Mouse (Mus musculus): ENCODE results near the gene Nup188.
A peak's percentile ranks its signal among the peaks of the same experiment; 100 is the strongest.

Gene Nup188

GRCm38 (mm10) chr2:30351149-30351548, 65.0 kb downstream of the Nup188 start:
- DNase-seq (ENCODE audit: low spot score in 2 of 2) = no peak

GRCm38 (mm10) chr2:30355861-30356260, 69.7 kb downstream of the Nup188 start:
- no peak for DNase-seq (ENCODE audit: low spot score in 2 of 2)

- DNase-seq (ENCODE audit: low spot score in 2 of 2) = no peak
Observed at GRCm38 (mm10) chr2:30356266-30356665, 70.1 kb downstream of the Nup188 start.

- DNase-seq (ENCODE audit: low spot score in 2 of 2) = no peak
Observed at GRCm38 (mm10) chr2:30356906-30357305, 70.7 kb downstream of the Nup188 start.

- no peak for DNase-seq (ENCODE audit: low spot score in 2 of 2)
Observed at GRCm38 (mm10) chr2:30357552-30358510, 71.6 kb downstream of the Nup188 start.

GRCm38 (mm10) chr2:30358533-30359531, 72.6 kb downstream of the Nup188 start, which contains the start of gene Sh3glb2:
TSS of gene Sh3glb2 (minus strand) at chr2:30359337.
- DNase-seq (ENCODE audit: low spot score in 2 of 2) = peak; percentile 75 to 89

GRCm38 (mm10) chr2:30360626-30361025, 74.4 kb downstream of the Nup188 start:
- no peak for DNase-seq (ENCODE audit: low spot score in 2 of 2)

- DNase-seq (ENCODE audit: low spot score in 2 of 2) = no peak
Observed at GRCm38 (mm10) chr2:30362865-30363264, 76.7 kb downstream of the Nup188 start.

GRCm38 (mm10) chr2:30363773-30364650, 77.8 kb downstream of the Nup188 start, which contains the start of gene Miga2:
TSS of gene Miga2 (plus strand) at chr2:30364233.
- peak; percentile 92 to 94 for DNase-seq (ENCODE audit: low spot score in 2 of 2)

- no peak for DNase-seq (ENCODE audit: low spot score in 2 of 2)
Observed at GRCm38 (mm10) chr2:30365281-30366069, 79.3 kb downstream of the Nup188 start.

- no peak for DNase-seq (ENCODE audit: low spot score in 2 of 2)
Observed at GRCm38 (mm10) chr2:30366203-30366602, 80.0 kb downstream of the Nup188 start.

- DNase-seq (ENCODE audit: low spot score in 2 of 2) = no peak
Observed at GRCm38 (mm10) chr2:30371544-30371943, 85.3 kb downstream of the Nup188 start.

- DNase-seq (ENCODE audit: low spot score in 2 of 2) = no peak
Observed at GRCm38 (mm10) chr2:30372726-30373125, 86.5 kb downstream of the Nup188 start.

GRCm38 (mm10) chr2:30375893-30376292, 89.7 kb downstream of the Nup188 start:
- DNase-seq (ENCODE audit: low spot score in 2 of 2) = no peak

- no peak for DNase-seq (ENCODE audit: low spot score in 2 of 2)
Observed at GRCm38 (mm10) chr2:30377721-30378120, 91.5 kb downstream of the Nup188 start.

GRCm38 (mm10) chr2:30379307-30379706, 93.1 kb downstream of the Nup188 start:
- no peak for DNase-seq (ENCODE audit: low spot score in 2 of 2)

GRCm38 (mm10) chr2:30380564-30381376, 94.6 kb downstream of the Nup188 start:
- DNase-seq (ENCODE audit: low spot score in 2 of 2) = no peak

GRCm38 (mm10) chr2:30381377-30381725, 95.2 kb downstream of the Nup188 start:
- DNase-seq (ENCODE audit: low spot score in 2 of 2) = no peak

GRCm38 (mm10) chr2:30384814-30385213, 98.6 kb downstream of the Nup188 start:
- DNase-seq (ENCODE audit: low spot score in 2 of 2) = no peak

All from thymus, postnatal 10 days (tissue).